Mouse (Mus musculus): ENCODE results near the gene Ispd. TPM values are rescaled to one million over a fixed set of nuclear protein-coding genes. Genes with fewer than 3 reads are reported as not detected.

Ispd gene
- polyA plus RNA-seq, 1 experiment from 2014 or later, result 9.9 TPM

- Histone ChIP-seq H3K4me3 (peak overlapping the region; percentile 32; the same call in 1 of the 2 replicates), H3K36me3 (no peaks in the 10 kb centered on the region), H3K9me3 (no peaks in the 10 kb centered on the region), H3K4me1 (no peaks in the 10 kb centered on the region), H3K27ac (no peak overlapping the region), H3K27me3 (ENCODE audit: insufficient read depth, poor library complexity, severe bottlenecking) (no peaks in the 10 kb centered on the region)
- DNase-seq (ENCODE audit: low spot score), result no peak
- 27% methylated on average over 17 of the region's 17 CpGs for WGBS
Measured at GRCm38 (mm10) chr12:36713866-36714662, 332.8 kb downstream of the Ispd start.

GRCm38 (mm10) chr12:36717526-36717925, 336.3 kb downstream of the Ispd start:
- Histone ChIP-seq H3K27me3 (ENCODE audit: insufficient read depth, poor library complexity, severe bottlenecking) (no peaks in the 10 kb centered on the region), H3K4me1 (no peaks in the 10 kb centered on the region), H3K4me3 (no peak overlapping the region), H3K27ac (no peak overlapping the region), H3K36me3 (no peaks in the 10 kb centered on the region), H3K9me3 (no peaks in the 10 kb centered on the region)
- no peak for DNase-seq (ENCODE audit: low spot score)
- 58% methylated on average over 5 of the region's 5 CpGs for WGBS

GRCm38 (mm10) chr12:36718417-36718816, 337.2 kb downstream of the Ispd start:
- Histone ChIP-seq H3K27ac (no peak overlapping the region), H3K4me3 (no peak overlapping the region), H3K4me1 (no peaks in the 10 kb centered on the region), H3K27me3 (ENCODE audit: insufficient read depth, poor library complexity, severe bottlenecking) (no peaks in the 10 kb centered on the region), H3K36me3 (no peaks in the 10 kb centered on the region), H3K9me3 (no peaks in the 10 kb centered on the region)
- 64% methylated on average over 2 of the region's 2 CpGs for WGBS
- no peak for DNase-seq (ENCODE audit: low spot score)

- no peak for DNase-seq (ENCODE audit: low spot score)
- Histone ChIP-seq H3K9me3 (no peaks in the 10 kb centered on the region), H3K36me3 (no peaks in the 10 kb centered on the region), H3K4me1 (no peaks in the 10 kb centered on the region), H3K27me3 (ENCODE audit: insufficient read depth, poor library complexity, severe bottlenecking) (no peaks in the 10 kb centered on the region), H3K27ac (no peak overlapping the region), H3K4me3 (no peak overlapping the region)
- 83% methylated on average over 3 of the region's 3 CpGs for WGBS
Measured at GRCm38 (mm10) chr12:36719074-36719473, 337.8 kb downstream of the Ispd start.

GRCm38 (mm10) chr12:36720779-36721178, 339.5 kb downstream of the Ispd start:
- H3K27ac ChIP-seq, result no peak overlapping the region
- WGBS, result 70% methylated on average over 3 of the region's 3 CpGs
- H3K9me3 ChIP-seq, result no peaks in the 10 kb centered on the region
- DNase-seq (ENCODE audit: low spot score), result no peak
- H3K4me3 ChIP-seq, result no peak overlapping the region
- H3K4me1 ChIP-seq, result no peaks in the 10 kb centered on the region
- no peaks in the 10 kb centered on the region for H3K36me3 ChIP-seq
- H3K27me3 ChIP-seq (ENCODE audit: insufficient read depth, poor library complexity, severe bottlenecking), result no peaks in the 10 kb centered on the region

- no peaks in the 10 kb centered on the region for H3K9me3 ChIP-seq
- H3K4me3 ChIP-seq, result no peak overlapping the region
- no peak overlapping the region for H3K27ac ChIP-seq
- no peaks in the 10 kb centered on the region for H3K36me3 ChIP-seq
- WGBS, result 68% methylated on average over 6 of the region's 6 CpGs
- H3K27me3 ChIP-seq (ENCODE audit: insufficient read depth, poor library complexity, severe bottlenecking), result no peaks in the 10 kb centered on the region
- DNase-seq (ENCODE audit: low spot score), result no peak
- H3K4me1 ChIP-seq, result no peaks in the 10 kb centered on the region
Measured at GRCm38 (mm10) chr12:36721223-36721622, 340.0 kb downstream of the Ispd start.

- no peaks in the 10 kb centered on the region for H3K4me1 ChIP-seq
- no peak overlapping the region for H3K27ac ChIP-seq
- no peaks in the 10 kb centered on the region for H3K27me3 ChIP-seq (ENCODE audit: insufficient read depth, poor library complexity, severe bottlenecking)
- H3K9me3 ChIP-seq, result no peaks in the 10 kb centered on the region
- no peak for DNase-seq (ENCODE audit: low spot score)
- H3K4me3 ChIP-seq, result no peak overlapping the region
- 84% methylated on average over 6 of the region's 6 CpGs for WGBS
- H3K36me3 ChIP-seq, result no peaks in the 10 kb centered on the region
Measured at GRCm38 (mm10) chr12:36722754-36723153, 341.5 kb downstream of the Ispd start.

- Histone ChIP-seq H3K36me3 (no peaks in the 10 kb centered on the region), H3K4me1 (no peaks in the 10 kb centered on the region), H3K27ac (no peak overlapping the region), H3K9me3 (no peaks in the 10 kb centered on the region), H3K4me3 (no peak overlapping the region), H3K27me3 (ENCODE audit: insufficient read depth, poor library complexity, severe bottlenecking) (no peaks in the 10 kb centered on the region)
- WGBS, result 72% methylated on average over 3 of the region's 3 CpGs
- no peak for DNase-seq (ENCODE audit: low spot score)
Measured at GRCm38 (mm10) chr12:36723302-36723701, 342.1 kb downstream of the Ispd start.

GRCm38 (mm10) chr12:36724297-36724696, 343.0 kb downstream of the Ispd start:
- no peak overlapping the region for H3K27ac ChIP-seq
- DNase-seq (ENCODE audit: low spot score), result no peak
- no peaks in the 10 kb centered on the region for H3K36me3 ChIP-seq
- H3K4me1 ChIP-seq, result no peaks in the 10 kb centered on the region
- H3K9me3 ChIP-seq, result no peaks in the 10 kb centered on the region
- WGBS, result 88% methylated on average over 4 of the region's 4 CpGs
- H3K4me3 ChIP-seq, result no peak overlapping the region
- no peaks in the 10 kb centered on the region for H3K27me3 ChIP-seq (ENCODE audit: insufficient read depth, poor library complexity, severe bottlenecking)

GRCm38 (mm10) chr12:36725250-36725649, 344.0 kb downstream of the Ispd start:
- H3K4me3 ChIP-seq, result no peak overlapping the region
- no peaks in the 10 kb centered on the region for H3K27me3 ChIP-seq (ENCODE audit: insufficient read depth, poor library complexity, severe bottlenecking)
- H3K9me3 ChIP-seq, result no peaks in the 10 kb centered on the region
- H3K4me1 ChIP-seq, result no peaks in the 10 kb centered on the region
- no peak for DNase-seq (ENCODE audit: low spot score)
- H3K27ac ChIP-seq, result no peak overlapping the region
- no peaks in the 10 kb centered on the region for H3K36me3 ChIP-seq
- WGBS, result 81% methylated on average over 3 of the region's 3 CpGs

- Histone ChIP-seq H3K27me3 (ENCODE audit: insufficient read depth, poor library complexity, severe bottlenecking) (no peaks in the 10 kb centered on the region), H3K36me3 (no peaks in the 10 kb centered on the region), H3K9me3 (no peaks in the 10 kb centered on the region), H3K4me3 (no peak overlapping the region), H3K27ac (no peak overlapping the region), H3K4me1 (no peaks in the 10 kb centered on the region)
- 51% methylated on average over 1 of the region's 1 CpGs for WGBS
- DNase-seq (ENCODE audit: low spot score), result no peak
Measured at GRCm38 (mm10) chr12:36726026-36726425, 344.8 kb downstream of the Ispd start.

GRCm38 (mm10) chr12:36733673-36734371, 352.6 kb downstream of the Ispd start:
- Histone ChIP-seq H3K4me3 (no peak overlapping the region), H3K9me3 (no peaks in the 10 kb centered on the region), H3K4me1 (no peaks in the 10 kb centered on the region), H3K36me3 (no peaks in the 10 kb centered on the region), H3K27ac (no peak overlapping the region), H3K27me3 (ENCODE audit: insufficient read depth, poor library complexity, severe bottlenecking) (no peaks in the 10 kb centered on the region)
- WGBS, result 79% methylated on average over 4 of the region's 4 CpGs
- no peak for DNase-seq (ENCODE audit: low spot score)
